ENCODE assay signal across 28 mouse cellular contexts in the genomic region with DNA sequence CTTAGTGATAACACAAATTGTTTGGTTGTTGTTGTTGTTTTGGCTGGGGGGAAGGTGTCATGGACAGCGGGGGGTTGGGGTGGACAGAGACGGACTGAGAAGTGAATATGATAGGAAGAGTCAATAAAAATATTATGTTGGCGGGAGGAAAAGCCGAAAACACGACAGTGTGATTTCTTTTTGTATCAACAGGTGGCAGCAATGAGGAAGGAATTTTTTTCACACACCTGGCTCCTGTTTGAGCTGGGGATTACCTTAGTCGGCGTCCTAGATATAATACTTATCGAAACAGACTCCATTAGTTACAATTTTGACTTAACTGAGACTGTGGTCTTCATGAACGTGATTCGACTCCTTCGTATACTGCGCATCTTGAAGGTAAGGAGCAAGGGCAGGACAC. TPM values are rescaled to one million over a fixed set of nuclear protein-coding genes. Genes with fewer than 3 reads are reported as not detected.
DNase-seq lines count a peak whose midpoint lies in the region; TF ChIP-seq lines count a peak whose summit lies in the region.
"Had no signal": no experiment of that assay in that cellular context is flagged by ENCODE, and none has a peak within 500 bp of the region (broad histone marks: within the 10 kb centered on the region; RNA-seq: fewer than 3 reads in every experiment).

No protein-coding gene starts in this region.

- TF ChIP-seq POLR2A in thymus, adult 2 months (IDR thresholded peaks at IDR 0.05; ENCODE audit: control insufficient read depth, extremely low read depth, insufficient read depth, low read length, poor library complexity) = no peak
- no peak for TF ChIP-seq POLR2A in kidney, adult 2 months (IDR thresholded peaks at IDR 0.05; ENCODE audit: low read depth, low read length)

- TF ChIP-seq CTCF in layer of hippocampus, adult 2 months (conservative IDR thresholded peaks at IDR 0.05) = 0 out of 2 replicates have a peak, but pooled peaks have one; percentile 18
- no peak for TF ChIP-seq CTCF in thymus, adult 2 months (IDR thresholded peaks at IDR 0.05; ENCODE audit: borderline replicate concordance, control insufficient read depth, extremely low read depth, insufficient read depth, low read length, poor library complexity)
- TF ChIP-seq CTCF in kidney, adult 2 months (conservative IDR thresholded peaks at IDR 0.05; ENCODE audit: insufficient read depth, insufficient read length, low read depth, low read length) = no peak

- WGBS in thymus, adult 2 months = 63% methylated on average over 12 of the region's 12 CpGs
- 37% methylated on average over 12 of the region's 12 CpGs for WGBS in large intestine, adult 2 months
- 56% methylated on average over 12 of the region's 12 CpGs for WGBS in kidney, adult 2 months

- H3K4me3 ChIP-seq in layer of hippocampus, adult 2 months = no peak overlapping the region
- H3K4me3 ChIP-seq in thymus, adult 2 months (ENCODE audit: control insufficient read depth, insufficient read depth, low read length) = no peak overlapping the region
- no peak overlapping the region for H3K4me3 ChIP-seq in kidney, adult 2 months (ENCODE audit: insufficient read depth, low read depth, low read length)
- H3K4me3 ChIP-seq: forebrain, embryonic 12.5 days; heart, embryonic 15.5 days; limb, embryonic 12.5 days; liver, embryonic 15.5 days had no signal

- no peak overlapping the region for H3K27ac ChIP-seq in layer of hippocampus, adult 2 months
- no peak overlapping the region for H3K27ac ChIP-seq in thymus, adult 2 months (ENCODE audit: control insufficient read depth, insufficient read depth, low read length)
- no peak overlapping the region for H3K27ac ChIP-seq in kidney, adult 2 months (ENCODE audit: insufficient read depth, low read depth, low read length)
- H3K27ac ChIP-seq: forebrain, embryonic 12.5 days; heart, embryonic 15.5 days; limb, embryonic 12.5 days; liver, embryonic 15.5 days had no signal

- H3K27me3 ChIP-seq in thymus, adult 2 months (ENCODE audit: control insufficient read depth, insufficient read depth, low read length) = no peaks in the 10 kb centered on the region
- no peaks in the 10 kb centered on the region for H3K27me3 ChIP-seq in kidney, adult 2 months (replicated peaks; ENCODE audit: control insufficient read depth, insufficient read depth, low read length)
- H3K27me3 ChIP-seq: forebrain, embryonic 12.5 days; heart, embryonic 15.5 days; limb, embryonic 12.5 days; liver, embryonic 15.5 days had no signal

- H3K36me3 ChIP-seq in thymus, adult 2 months (ENCODE audit: control insufficient read depth, insufficient read depth, low read length) = no peaks in the 10 kb centered on the region
- H3K36me3 ChIP-seq in kidney, adult 2 months (ENCODE audit: control insufficient read depth, insufficient read depth, low read length) = no peaks in the 10 kb centered on the region
- H3K36me3 ChIP-seq: forebrain, embryonic 12.5 days; heart, embryonic 15.5 days; limb, embryonic 12.5 days; liver, embryonic 15.5 days had no signal

- H3K4me1 ChIP-seq in thymus, adult 2 months (replicated peaks; ENCODE audit: control insufficient read depth, insufficient read depth, low read length) = no peaks in the 10 kb centered on the region
- no peaks in the 10 kb centered on the region for H3K4me1 ChIP-seq in kidney, adult 2 months (ENCODE audit: control insufficient read depth, insufficient read depth, low read length)
- H3K4me1 ChIP-seq: forebrain, embryonic 12.5 days; heart, embryonic 15.5 days; limb, embryonic 12.5 days had no signal

- no peak for DNase-seq in layer of hippocampus, adult 2 months (ENCODE audit: low spot score in 2 of 2)
- no peak for DNase-seq in layer of hippocampus, postnatal 36 days
- peak; percentile 7 for DNase-seq in thymus, postnatal 14 days
- no peak for DNase-seq in thymus, adult 2 months
- DNase-seq in large intestine, adult 2 months (ENCODE audit: low read depth, low spot score) = peak; percentile 13
- no peak for DNase-seq in adrenal gland, adult (ENCODE audit: inconsistent age in 2 of 2, low spot score in 1 of 2)
- no peak for DNase-seq in kidney, adult 2 months
- DNase-seq: adrenal gland, postnatal 10 days; cerebellum, adult 9-11 months; gastrocnemius, postnatal 10 days; heart, adult 18-20 months; lung, postnatal 14 days; thymus, adult 18-20 months had no signal

RNA-seq across cellular contexts. Expression of a gene that starts 30.3 kb away (rescaled TPM):
- total RNA-seq in layer of hippocampus, adult 2 months (2021) = not detected
- total RNA-seq in layer of hippocampus, postnatal 36 days (2021) = not detected
- polyA plus RNA-seq in thymus, adult 2 months (2012; rRNA removed) = 0.54 and 0.97 TPM in 2 replicates
- polyA plus RNA-seq in large intestine, adult 2 months (2012; rRNA removed) = 0.99 and 1.0 TPM in 2 replicates
- polyA plus RNA-seq in kidney, adult 2 months (2012; rRNA removed) = 0.11 and 0.44 TPM in 2 replicates
- total RNA-seq: layer of hippocampus, postnatal 10 days; left cerebral cortex, postnatal 10 days had no signal
- polyA plus RNA-seq: C2C12; cortical plate, adult 2 months; forebrain, embryonic 12.5 days; hindbrain, embryonic 16.5 days; neural tube, embryonic 14.5 days had no signal

RNA-seq across cellular contexts. Expression of a gene that starts 44.8 kb away (rescaled TPM):
- not detected for total RNA-seq in layer of hippocampus, adult 2 months (2021)
- total RNA-seq in layer of hippocampus, postnatal 36 days (2021) = not detected
- polyA plus RNA-seq in thymus, adult 2 months (2012; rRNA removed) = 0.03 TPM in 1 of 2 replicates, not detected in the other
- polyA plus RNA-seq in large intestine, adult 2 months (2012; rRNA removed) = not detected in 2 replicates
- not detected in 2 replicates for polyA plus RNA-seq in kidney, adult 2 months (2012; rRNA removed)
- total RNA-seq: adrenal gland, postnatal 10 days; gastrocnemius, postnatal 10 days; heart, adult 18-20 months; hematopoietic stem cell, adult 5-6 weeks; layer of hippocampus, postnatal 10 days; left cerebral cortex, postnatal 10 days had no signal
- polyA plus RNA-seq: brain, embryonic 14.5 days; C2C12; cortical plate, adult 2 months; embryonic facial prominence, embryonic 11.5 days; forebrain, embryonic 12.5 days; heart, embryonic 15.5 days; hindbrain, embryonic 16.5 days; kidney, embryonic 14.5 days; limb, embryonic 12.5 days; liver, embryonic 15.5 days; neural tube, embryonic 14.5 days; stomach, embryonic 14.5 days had no signal

RNA-seq across cellular contexts. Expression of a gene that starts 48.0 kb away (rescaled TPM):
- not detected for total RNA-seq in layer of hippocampus, adult 2 months (2021)
- total RNA-seq in layer of hippocampus, postnatal 36 days (2021) = not detected
- not detected in 2 replicates for polyA plus RNA-seq in thymus, adult 2 months (2012; rRNA removed)
- polyA plus RNA-seq in large intestine, adult 2 months (2012; rRNA removed) = 4.4 and 14.3 TPM in 2 replicates
- not detected in 2 replicates for polyA plus RNA-seq in kidney, adult 2 months (2012; rRNA removed)
- total RNA-seq: adrenal gland, postnatal 10 days; gastrocnemius, postnatal 10 days; heart, adult 18-20 months; hematopoietic stem cell, adult 5-6 weeks; layer of hippocampus, postnatal 10 days had no signal
- polyA plus RNA-seq: brain, embryonic 14.5 days; C2C12; cortical plate, adult 2 months; embryonic facial prominence, embryonic 11.5 days; forebrain, embryonic 12.5 days; heart, embryonic 15.5 days; hindbrain, embryonic 16.5 days; limb, embryonic 12.5 days; liver, embryonic 15.5 days; neural tube, embryonic 14.5 days had no signal

Comparison
In these comparisons a context has a peak if more than half of its experiments do, and no peak if none do; other contexts are left out.
1. DNase-seq: peak in thymus, postnatal 14 days (single experiment) and large intestine, adult 2 months (single experiment); none in layer of hippocampus, adult 2 months (0 of 2), layer of hippocampus, postnatal 36 days (0 of 2), thymus, adult 2 months (single experiment), adrenal gland, adult (0 of 2) and kidney, adult 2 months (single experiment).